Mouse (Mus musculus) myocyte (in vitro differentiated cells): ENCODE data around the gene Gm38392.

ENCODE experiments used
- CEBPB ChIP-seq: IDR thresholded peaks from 2 replicates; pipeline ENCODE4 v1.6.1; 2011; ENCODE audit warnings: mild to moderate bottlenecking, moderate library complexity; ENCODE audit not compliant: poor library complexity, insufficient read depth, severe bottlenecking
- E2F4 ChIP-seq: IDR thresholded peaks from one replicate; pipeline ENCODE4 v1.6.1; 2011; ENCODE audit warnings: mild to moderate bottlenecking, control low read depth, moderate library complexity; ENCODE audit not compliant: insufficient read depth
- MAX ChIP-seq: IDR thresholded peaks from one replicate; pipeline ENCODE4 v1.6.1; 2011; ENCODE audit warnings: low read depth, mild to moderate bottlenecking, control low read depth
- MYOD1 ChIP-seq, 3 experiments: IDR thresholded peaks; one replicate each; pipeline ENCODE4 v1.6.1; 2011; ENCODE audit warnings: control low read depth in 2 of 3, low read depth in 2 of 3, mild to moderate bottlenecking in 2 of 3, moderate library complexity in 1 of 3; ENCODE audit not compliant: insufficient read length in 2 of 3, control insufficient read depth in 1 of 3
- POLR2A ChIP-seq: IDR thresholded peaks from one replicate; pipeline ENCODE4 v1.6.1; 2011; ENCODE audit warnings: low read depth, mild to moderate bottlenecking, control low read depth, moderate library complexity; ENCODE audit not compliant: insufficient read length
- POLR2AphosphoS2 ChIP-seq: IDR thresholded peaks from one replicate; pipeline ENCODE4 v1.6.1; 2011; ENCODE audit warnings: low read depth, control low read depth; ENCODE audit not compliant: insufficient read length
- TCF12 ChIP-seq: IDR thresholded peaks from one replicate; pipeline ENCODE4 v1.6.1; 2011; ENCODE audit warnings: mild to moderate bottlenecking, control low read depth; ENCODE audit not compliant: poor library complexity, insufficient read depth, severe bottlenecking
- TCF3 ChIP-seq: IDR thresholded peaks from one replicate; pipeline ENCODE4 v1.6.1; 2011; ENCODE audit warnings: low read depth, control low read depth; ENCODE audit not compliant: insufficient read length
- USF1 ChIP-seq: IDR thresholded peaks from one replicate; pipeline ENCODE4 v1.6.1; 2011; ENCODE audit warnings: low read depth, mild to moderate bottlenecking, control low read depth, moderate library complexity

GRCm38 (mm10) chr3:88287110-88287509, at the start of gene Gm38392:
- TF ChIP-seq MAX (no peak), CEBPB (no peak), POLR2AphosphoS2 (no peak), POLR2A (no peak), TCF3 (no peak), USF1 (no peak), MYOD1 (IDR thresholded peaks at IDR 0.05; ENCODE audit: control insufficient read depth in 1 of 3, insufficient read length in 2 of 3, low read depth in 2 of 3) (no peak), E2F4 (no peak), TCF12 (no peak)
